Mouse (Mus musculus) bone marrow, adult 2 months (tissue): ENCODE data around the gene A930018P22Rik.

Experiments
- CTCF ChIP-seq: fragments of 200-500 bp; IDR thresholded peaks from 2 replicates; pipeline ENCODE4 v1.5.1; 2011; ENCODE audit warnings: low read length, control low read depth; ENCODE audit not compliant: control insufficient read depth, insufficient read depth
- POLR2A ChIP-seq: fragments of 200-500 bp; IDR thresholded peaks from 2 replicates; pipeline ENCODE4 v1.6.1; 2011; ENCODE audit warnings: low read depth, mild to moderate bottlenecking, control low read depth, low read length, borderline replicate concordance; ENCODE audit not compliant: control insufficient read depth

GRCm38 (mm10) chr2:104093305-104093704, 29.3 kb upstream of the A930018P22Rik start:
- no peak for TF ChIP-seq CTCF
- no peak for TF ChIP-seq POLR2A
